Mouse (Mus musculus) cortical plate, adult 2 months (tissue): ENCODE measurements around the gene Gdf11.

Source experiments
- CTCF ChIP-seq: fragments of 200-500 bp; IDR thresholded peaks from 2 replicates; pipeline ENCODE4 v1.5.1; 2011; ENCODE audit warnings: mild to moderate bottlenecking, control low read depth, low read length; ENCODE audit not compliant: insufficient read depth; ENCODE audit errors: extremely low read depth
- POLR2A ChIP-seq: fragments of 200-500 bp; IDR thresholded peaks from 2 replicates; pipeline ENCODE4 v1.6.1; 2011; ENCODE audit warnings: mild to moderate bottlenecking, low read length, control low read depth; ENCODE audit not compliant: insufficient read depth; ENCODE audit errors: extremely low read depth

DNA sequence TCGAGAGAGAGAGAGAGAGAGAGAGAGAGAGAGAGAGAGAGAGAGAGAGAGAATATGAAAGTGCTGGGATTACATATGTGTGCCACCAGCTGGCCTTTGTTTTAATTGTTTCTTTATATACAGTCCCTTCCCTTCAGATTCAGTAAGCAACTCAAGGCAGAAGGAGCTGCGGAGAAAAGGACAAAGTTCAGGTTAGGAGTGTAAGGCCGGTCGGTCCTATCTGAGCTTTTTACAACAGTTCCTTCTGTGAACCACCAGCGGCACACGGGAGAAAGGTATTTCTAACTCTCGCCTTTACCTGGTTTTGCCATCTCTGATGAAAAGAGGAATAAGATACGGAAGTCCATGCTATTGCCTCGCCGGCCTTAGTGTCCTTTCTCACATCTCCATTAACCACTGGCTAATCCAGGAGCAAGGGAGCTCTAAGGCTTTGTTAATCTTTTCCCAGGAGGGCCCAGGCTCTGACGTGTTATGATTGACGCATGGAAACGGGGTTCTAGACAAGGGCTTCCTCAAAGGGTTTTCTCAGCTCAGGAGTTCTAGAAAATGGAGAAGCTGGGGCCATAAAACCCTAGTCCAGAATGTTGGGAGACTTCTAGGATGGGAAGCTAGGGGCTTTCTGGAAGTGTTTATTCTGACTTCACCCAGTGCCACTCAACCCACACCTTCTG, 17.4 kb upstream of the Gdf11 start:
- no peak for TF ChIP-seq POLR2A
- TF ChIP-seq CTCF: no peak
